In genomic region chr4:46564247-46564646, GRCm38 (mm10) we compare ENCODE assay signal across 17 mouse cellular contexts. TPM values are rescaled to one million over a fixed set of nuclear protein-coding genes. Genes with fewer than 3 reads are reported as not detected.
A peak's percentile ranks its signal among the peaks of the same experiment; 100 is the strongest.
DNase-seq lines count a peak whose midpoint lies in the region; ATAC-seq and TF ChIP-seq lines count a peak whose summit lies in the region.
"Had no signal": no experiment of that assay in that cellular context is flagged by ENCODE, and none has a peak within 500 bp of the region (broad histone marks: within the 10 kb centered on the region; RNA-seq: fewer than 3 reads in every experiment).

No protein-coding gene starts in this region.

- TF ChIP-seq RAD21 in CH12.LX (IDR thresholded peaks at IDR 0.05; ENCODE audit: low read depth, low read length) (no peak), MEL (IDR thresholded peaks at IDR 0.05; ENCODE audit: low read depth, low read length) (no peak)

- H3K9me3 ChIP-seq in CH12.LX (replicated peaks; ENCODE audit: low read length) (peaks cover 4% of the 10 kb centered on the region), MEL (replicated peaks; ENCODE audit: insufficient read depth, low read length) (no peaks in the 10 kb centered on the region)
- H3K9me3 ChIP-seq in liver, embryonic 14.5 days (ENCODE audit: control insufficient read depth, low read length), result no peaks in the 10 kb centered on the region
- H3K9me3 ChIP-seq: embryonic facial prominence, embryonic 13.5 days; forebrain, embryonic 15.5 days; heart, embryonic 10.5 days; hindbrain, embryonic 13.5 days; limb, embryonic 15.5 days had no signal

- 27% methylated on average over 4 of the region's 4 CpGs for WGBS in liver, embryonic 14.5 days (ENCODE audit: insufficient replicate concordance)

- DNase-seq in CH12.LX (ENCODE audit: extremely low read depth), result no peak
- DNase-seq in MEL (ENCODE audit: low read depth, low spot score), result no peak
- DNase-seq in liver, embryonic 14.5 days (ENCODE audit: low read depth in 3 of 3, low spot score in 3 of 3), result no peak
- DNase-seq in kidney, postnatal 36 days, result no peak
- no peak for DNase-seq in gastrocnemius, postnatal 25 days
- DNase-seq: cerebellum, adult 11 months; layer of hippocampus, postnatal 36 days; right cerebral cortex, adult 18-20 months had no signal

- peaks cover 79 to 92% of the 10 kb centered on the region in 2 experiments for H3K4me1 ChIP-seq in CH12.LX (ENCODE audit: control insufficient read depth in 1 of 2, insufficient read depth in 2 of 2)
- peaks cover 23 to 55% of the 10 kb centered on the region in 2 experiments for H3K4me1 ChIP-seq in MEL (ENCODE audit: control insufficient read depth in 1 of 2, insufficient read depth in 2 of 2, low read length in 2 of 2)
- peaks cover under 1 to 21% of the 10 kb centered on the region in 2 experiments; a peak in 2 of 4 replicates for H3K4me1 ChIP-seq in liver, embryonic 14.5 days (replicated peaks; ENCODE audit: control insufficient read depth in 2 of 2, insufficient read depth in 2 of 2, low read length in 1 of 2)
- H3K4me1 ChIP-seq: forebrain, embryonic 15.5 days had no signal

- H3K79me2 ChIP-seq in CH12.LX (replicated peaks; ENCODE audit: control insufficient read depth, extremely low read depth, insufficient read depth, poor library complexity, severe bottlenecking) (peaks cover 49% of the 10 kb centered on the region), MEL (ENCODE audit: control insufficient read depth, insufficient read depth, low read length, poor library complexity) (no peaks in the 10 kb centered on the region)

- H3K27ac ChIP-seq in CH12.LX (ENCODE audit: insufficient read depth, low read depth), result peak overlapping the region; percentile 96
- peak overlapping the region; percentile 75 for H3K27ac ChIP-seq in MEL (ENCODE audit: control insufficient read depth, low read depth, low read length)
- no peak overlapping the region for H3K27ac ChIP-seq in liver, embryonic 14.5 days
- H3K27ac ChIP-seq: embryonic facial prominence, embryonic 13.5 days; forebrain, embryonic 15.5 days; heart, embryonic 10.5 days; hindbrain, embryonic 13.5 days; limb, embryonic 15.5 days had no signal

- H3K36me3 ChIP-seq in CH12.LX (replicated peaks in 1 of 2; ENCODE audit: control insufficient read depth in 1 of 2, insufficient read depth in 1 of 2, low read length in 1 of 2) (peaks cover 36 to 37% of the 10 kb centered on the region in 2 experiments), MEL (ENCODE audit: control insufficient read depth in 1 of 2, insufficient read depth in 2 of 2, low read length in 2 of 2) (peaks cover 0 to 37% of the 10 kb centered on the region in 2 experiments; a peak in 2 of 4 replicates)
- H3K36me3 ChIP-seq in liver, embryonic 14.5 days (replicated peaks; ENCODE audit: control insufficient read depth, insufficient read depth, low read depth), result no peaks in the 10 kb centered on the region
- H3K36me3 ChIP-seq: embryonic facial prominence, embryonic 13.5 days; forebrain, embryonic 15.5 days; heart, embryonic 10.5 days; hindbrain, embryonic 13.5 days; limb, embryonic 15.5 days had no signal

- H3K27me3 ChIP-seq in CH12.LX (replicated peaks) (no peaks in the 10 kb centered on the region), MEL (ENCODE audit: control insufficient read depth in 1 of 2, insufficient read depth in 2 of 2, low read length in 2 of 2) (no peaks in the 10 kb centered on the region)
- H3K27me3 ChIP-seq in liver, embryonic 14.5 days (ENCODE audit: control insufficient read depth, insufficient read depth, low read length), result no peaks in the 10 kb centered on the region
- H3K27me3 ChIP-seq: embryonic facial prominence, embryonic 13.5 days; forebrain, embryonic 15.5 days; hindbrain, embryonic 13.5 days; limb, embryonic 15.5 days; Patski had no signal

- in situ Hi-C loops in CH12.LX (cut with MboI; ENCODE audit: low pct_ligation_motif_present, low pct_unique_long_range_greater_than_20kb, low sequenced_read_pairs), result no loop called here

- TF ChIP-seq POLR2A in CH12.LX (IDR thresholded peaks at IDR 0.05; ENCODE audit: low read depth, low read length) (no peak), MEL (IDR thresholded peaks at IDR 0.05; ENCODE audit: control insufficient read depth in 1 of 2, insufficient read depth in 1 of 2, low read depth in 1 of 2, low read length in 2 of 2, poor library complexity in 1 of 2) (no peak)

- H3K9ac ChIP-seq in CH12.LX (ENCODE audit: insufficient read depth, low read depth) (peak overlapping the region; percentile 45; the same call in 1 of the 2 replicates), MEL (ENCODE audit: control insufficient read depth, low read depth, low read length, poor library complexity, severe bottlenecking) (peak overlapping the region; percentile 39)
- no peak overlapping the region for H3K9ac ChIP-seq in liver, embryonic 14.5 days (replicated peaks)
- H3K9ac ChIP-seq: embryonic facial prominence, embryonic 13.5 days; forebrain, embryonic 15.5 days; hindbrain, embryonic 13.5 days; limb, embryonic 15.5 days had no signal

- ATAC-seq in liver, embryonic 14.5 days (ENCODE audit: insufficient read depth), result no peak
- peak; percentile 12 for ATAC-seq in megakaryocyte progenitor cell, adult 5-6 weeks (replicated peaks; ENCODE audit: poor library complexity)
- ATAC-seq in monocyte, adult 5-6 weeks (replicated peaks; ENCODE audit: insufficient number of reproducible peaks, low FRiP score, low TSS enrichment, poor library complexity, severe bottlenecking), result no peak
- no peak for ATAC-seq in megakaryocyte-erythroid progenitor cell, adult 5-6 weeks (replicated peaks; ENCODE audit: low FRiP score, low TSS enrichment, poor library complexity, severe bottlenecking)
- ATAC-seq: forebrain, embryonic 15.5 days had no signal

- peak overlapping the region; percentile 49 for H3K4me2 ChIP-seq in CH12.LX (ENCODE audit: insufficient read depth, low read depth, poor library complexity, severe bottlenecking)
- peak overlapping the region; percentile 28; the same call in 1 of the 2 replicates for H3K4me2 ChIP-seq in liver, embryonic 14.5 days (ENCODE audit: low read depth)
- H3K4me2 ChIP-seq: embryonic facial prominence, embryonic 13.5 days; forebrain, embryonic 15.5 days; hindbrain, embryonic 13.5 days; limb, embryonic 15.5 days had no signal

- dilution Hi-C loops in CH12.LX (cut with MboI; ENCODE audit: extremely low pct_ligation_motif_present, extremely low pct_unique_long_range_greater_than_20kb, low sequenced_read_pairs), result no loop called here

- TF ChIP-seq CTCF in CH12.LX (conservative IDR thresholded peaks at IDR 0.05 in 1 of 2, IDR thresholded peaks at IDR 0.05 in 1 of 2; ENCODE audit: low read depth in 2 of 2, low read length in 2 of 2) (no peak), MEL (IDR thresholded peaks at IDR 0.05 in 2 of 3, conservative IDR thresholded peaks at IDR 0.05 in 1 of 3; ENCODE audit: control insufficient read depth in 1 of 3, insufficient read depth in 1 of 3, low read depth in 2 of 3, low read length in 3 of 3, poor library complexity in 1 of 3, severe bottlenecking in 1 of 3) (no peak)
- TF ChIP-seq CTCF in liver, embryonic 14.5 days (IDR thresholded peaks at IDR 0.05; ENCODE audit: low read depth), result no peak

- H3K4me3 ChIP-seq in CH12.LX (replicated peaks in 1 of 3; ENCODE audit: low read depth in 2 of 3, low read length in 2 of 3, poor library complexity in 1 of 3) (peak overlapping the region in 1 of 3 experiments; percentile 13), MEL (ENCODE audit: control insufficient read depth in 1 of 2, insufficient read depth in 1 of 2, low read depth in 2 of 2, low read length in 2 of 2) (peak overlapping the region; percentile 39 to 45)
- H3K4me3 ChIP-seq in liver, embryonic 14.5 days (ENCODE audit: insufficient read depth in 1 of 2, low read depth in 2 of 2, low read length in 2 of 2), result no peak overlapping the region
- H3K4me3 ChIP-seq: embryonic facial prominence, embryonic 13.5 days; forebrain, embryonic 15.5 days; heart, embryonic 10.5 days; hindbrain, embryonic 13.5 days; limb, embryonic 15.5 days had no signal

- TF ChIP-seq EP300 in CH12.LX (IDR thresholded peaks at IDR 0.05; ENCODE audit: low read length) (no peak), MEL (IDR thresholded peaks at IDR 0.05; ENCODE audit: low read depth in 1 of 2, low read length in 2 of 2) (no peak; a peak in 2 of 4 replicates)
- no peak for TF ChIP-seq EP300 in liver, embryonic 14.5 days (IDR thresholded peaks at IDR 0.05; ENCODE audit: low read depth)

TF ChIP-seq in MEL, 35 proteins besides CTCF, POLR2A, EP300 and RAD21 (continues in another document):
- TF ChIP-seq GATA1 (IDR thresholded peaks at IDR 0.05; ENCODE audit: low read depth, low read length), result peak; percentile 56

RNA-seq across cellular contexts. Expression of gene Trim14, which starts 28.3 kb away (rescaled TPM):
- 24.4 and 26.5 TPM in 2 replicates for total RNA-seq in CH12.LX (2012; rRNA removed)
- 11.6 and 13.8 TPM in 2 replicates for total RNA-seq in CH12.LX (2014; rRNA removed)
- 26.0 and 35.4 TPM in 2 replicates for polyA plus RNA-seq in CH12.LX (2012; ENCODE audit: insufficient read length, low read depth)
- total RNA-seq in MEL (2012; rRNA removed), result 0.82 and 1.1 TPM in 2 replicates
- polyA plus RNA-seq in MEL (2012; ENCODE audit: insufficient read depth in 1 of 2, insufficient read length in 2 of 2, low read depth in 1 of 2, low replicate concordance in 2 of 2, missing spikeins in 1 of 2), result 1 to 10 TPM in 1 of 2 experiments, not detected in 1; 5.1 TPM
- polyA plus RNA-seq in liver, embryonic 14.5 days (2012; rRNA removed), result 4.1 and 4.3 TPM in 2 replicates
- polyA plus RNA-seq in liver, embryonic 14.5 days (2014; fragmentation: Nextera tagmentation; extraction: Ambion mirVana), result 7.5 and 9.5 TPM in 2 replicates
- total RNA-seq in megakaryocyte progenitor cell, adult 5-6 weeks (2015), result 11.5 and 11.7 TPM in 2 replicates
- 16.5 and 25.2 TPM in 2 replicates for total RNA-seq in megakaryocyte progenitor cell, adult 5-6 weeks (2017)
- 19.8 to 70.3 TPM (median 26.1 TPM) in 3 replicates for total RNA-seq in monocyte, adult 5-6 weeks (2017)
- total RNA-seq in megakaryocyte-erythroid progenitor cell, adult 5-6 weeks (2014; fragmentation: Nextera tagmentation), result 8.5 and 13.1 TPM in 2 replicates
- 7.3 and 8.1 TPM in 2 replicates for total RNA-seq in megakaryocyte-erythroid progenitor cell, adult 5-6 weeks (2017)
- 1 to 10 TPM in 1 of 2 experiments, under 1 TPM in 1; 0.46 to 1.4 TPM for total RNA-seq in gastrocnemius, postnatal 25 days (2021)

RNA-seq across cellular contexts. Expression of gene Coro2a, which starts 37.8 kb away (rescaled TPM):
- total RNA-seq in CH12.LX (2012; rRNA removed) (71.4 and 129 TPM in 2 replicates), CH12.LX (2014; rRNA removed) (23.3 and 24.6 TPM in 2 replicates), MEL (2012; rRNA removed) (0.35 and 1.2 TPM in 2 replicates)
- polyA plus RNA-seq in CH12.LX (2012; ENCODE audit: insufficient read length, low read depth) (152 and 223 TPM in 2 replicates), MEL (2012; ENCODE audit: insufficient read depth in 1 of 2, insufficient read length in 2 of 2, low read depth in 1 of 2, low replicate concordance in 2 of 2, missing spikeins in 1 of 2) (1 to 10 TPM in 1 of 2 experiments, not detected in 1; 6.8 TPM)
- polyA plus RNA-seq in liver, embryonic 14.5 days (2012; rRNA removed), result 2.4 and 2.6 TPM in 2 replicates
- 1.9 and 2.7 TPM in 2 replicates for polyA plus RNA-seq in liver, embryonic 14.5 days (2014; fragmentation: Nextera tagmentation; extraction: Ambion mirVana)
- total RNA-seq in megakaryocyte progenitor cell, adult 5-6 weeks (2015), result 42.3 and 51.4 TPM in 2 replicates
- 24.4 and 25.7 TPM in 2 replicates for total RNA-seq in megakaryocyte progenitor cell, adult 5-6 weeks (2017)
- total RNA-seq in monocyte, adult 5-6 weeks (2017), result 25.5 to 68.9 TPM (median 29.6 TPM) in 3 replicates
- total RNA-seq in megakaryocyte-erythroid progenitor cell, adult 5-6 weeks (2014; fragmentation: Nextera tagmentation), result 9.8 and 18.9 TPM in 2 replicates
- 1.6 and 7.3 TPM in 2 replicates for total RNA-seq in megakaryocyte-erythroid progenitor cell, adult 5-6 weeks (2017)
- total RNA-seq in gastrocnemius, postnatal 25 days (2021), result under 1 TPM in 1 of 2 experiments, not detected in 1; 0.20 TPM

Comparison
In these comparisons a context has a peak if more than half of its experiments do, and no peak if none do; other contexts are left out.
1. H3K4me3 ChIP-seq: peak in MEL (2 of 2); none in liver, embryonic 14.5 days (0 of 2).
2. Of the 35 proteins assayed by ChIP-seq in both MEL and CH12.LX: peak only in MEL: ETS1, MEF2A, NELFE and RCOR1; only in CH12.LX: none; in both: none; in neither: 31.